Mouse (Mus musculus) layer of hippocampus, adult 11-12 months (tissue): ENCODE results near the gene Gm4553.
A peak's percentile ranks its signal among the peaks of the same experiment; 100 is the strongest.
"Not testable (repeated sequence)": the region's sequence is repeated elsewhere in the genome, so short reads cannot be mapped to it uniquely, and the experiment has no call there.

Source experiments
- DNase-seq: peaks from one replicate; pipeline ENCODE4 v3.0.0; 2022; ENCODE audit warnings: low spot score

The Gm4553 gene

GRCm38 (mm10) chr7:142134206-142134995, 31.1 kb downstream of the Gm4553 start:
- DNase-seq: peak; percentile 21

- no peak for DNase-seq
Measured at GRCm38 (mm10) chr7:142128843-142129242, 36.7 kb downstream of the Gm4553 start.

GRCm38 (mm10) chr7:142120629-142121028, 44.9 kb downstream of the Gm4553 start, which contains the start of gene Gm45618:
TSS of gene Gm45618 (minus strand) at chr7:142120729.
- not testable (repeated sequence) for DNase-seq

- DNase-seq: peak; percentile 23
Measured at GRCm38 (mm10) chr7:142119632-142120031, 45.9 kb downstream of the Gm4553 start.
